Mouse (Mus musculus) forebrain, embryonic 13.5 days (tissue): ENCODE measurements around the gene Zfp771. TPM values are rescaled to one million over a fixed set of nuclear protein-coding genes. Genes with fewer than 3 reads are reported as not detected.

ENCODE experiments used
- ATAC-seq: fragments of 200-750 bp; cut with Nextera tagmentation; 2 replicates; pipeline ENCODE4 v1.8.0; 2017
- H3K27ac ChIP-seq: fragments of 300-500 bp; sonication (generic); 2 replicates; pipeline ENCODE4 v1.5.1; 2015; ENCODE audit warnings: inconsistent platforms, mild to moderate bottlenecking, moderate library complexity
- H3K27me3 ChIP-seq: fragments of 300-500 bp; sonication (generic); 2 replicates; pipeline ENCODE4 v1.6.1; 2015; ENCODE audit warnings: mild to moderate bottlenecking, inconsistent platforms
- H3K36me3 ChIP-seq: fragments of 300-500 bp; sonication (generic); 2 replicates; pipeline ENCODE4 v1.6.1; 2015; ENCODE audit warnings: mild to moderate bottlenecking, inconsistent platforms; ENCODE audit not compliant: poor library complexity, severe bottlenecking
- H3K4me1 ChIP-seq: fragments of 300-500 bp; sonication (generic); 2 replicates; pipeline ENCODE4 v1.6.1; 2015; ENCODE audit warnings: inconsistent platforms
- H3K4me2 ChIP-seq: fragments of 300-500 bp; sonication (generic); 2 replicates; pipeline ENCODE4 v1.6.1; 2015; ENCODE audit warnings: inconsistent platforms, mild to moderate bottlenecking, moderate library complexity
- H3K4me3 ChIP-seq: fragments of 300-500 bp; sonication (generic); 2 replicates; pipeline ENCODE4 v1.5.1; 2015; ENCODE audit warnings: mild to moderate bottlenecking, inconsistent platforms
- H3K9ac ChIP-seq: fragments of 300-500 bp; sonication (generic); 2 replicates; pipeline ENCODE4 v1.6.1; 2015; ENCODE audit warnings: mild to moderate bottlenecking, inconsistent platforms
- H3K9me3 ChIP-seq: fragments of 300-500 bp; sonication (generic); replicated peaks from 2 replicates; pipeline ENCODE4 v1.6.1; 2016; ENCODE audit warnings: inconsistent platforms
- WGBS: fragments of 180-500 bp; shearing (Covaris S2); methylation state at CpG from one replicate; pipeline ENCODE4 v1.1.7; 2015; 5-methylcytosine and 5-hydroxymethylcytosine counted together
- polyA plus RNA-seq: library from polyadenylated mRNA; unstranded; fragments of >200 nt; fragmentation: Nextera tagmentation; extraction: Ambion mirVana; gene quantifications from 2 replicates; pipeline ENCODE4 v1.2.1, GENCODE M21; 2015

Zfp771 gene
- polyA plus RNA-seq: 53.9 and 54.2 TPM in 2 replicates

DNA sequence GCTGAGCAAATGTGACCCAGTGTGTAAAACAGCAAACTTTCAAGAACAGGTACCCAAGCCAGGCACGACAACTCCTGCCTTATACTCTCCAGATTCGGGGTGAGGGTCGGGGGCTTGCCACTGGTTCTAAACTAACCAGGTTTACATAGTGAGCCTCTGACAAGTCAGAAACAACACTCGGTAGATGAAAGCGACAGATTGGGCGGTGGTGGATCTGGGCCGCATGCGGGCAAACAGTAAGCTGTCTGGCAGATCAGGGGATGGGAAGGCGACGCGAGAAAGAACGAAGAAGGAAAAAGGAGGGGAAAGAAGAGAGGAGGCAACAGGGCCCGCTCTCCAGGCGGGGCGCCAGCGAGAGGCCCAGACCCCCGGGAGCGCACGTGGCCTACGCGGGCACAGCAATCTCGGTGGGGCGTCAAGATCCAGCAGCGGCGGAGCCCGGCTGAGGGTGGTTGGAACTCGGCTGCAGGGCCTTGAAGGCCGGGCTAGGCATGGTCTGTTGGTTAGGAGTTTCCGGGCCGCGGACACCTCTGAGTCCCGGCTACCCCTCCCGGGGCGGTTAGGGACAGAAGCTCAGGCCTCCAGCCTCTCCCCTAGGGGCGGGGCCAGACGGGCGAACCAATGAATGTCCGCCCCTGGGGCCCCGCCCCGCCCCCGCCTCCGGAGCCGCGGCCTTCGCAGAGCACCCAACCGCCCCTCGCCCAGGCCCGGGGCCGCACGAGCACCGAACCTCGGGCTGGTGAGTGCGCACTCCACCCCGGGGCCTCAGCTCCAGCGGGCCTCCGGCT lies at the start of gene Zfp771:
TSS of gene Zfp771 (plus strand) at position 405 of the 788 bp plus-strand sequence.
- H3K9me3 ChIP-seq: no peaks in the 10 kb centered on the region
- ATAC-seq: peak; percentile 95
- peak within 1 kb of the TSS; percentile 90 for H3K9ac ChIP-seq
- peak within 1 kb of the TSS; percentile 87 for H3K27ac ChIP-seq
- under 1% methylated on average over 49 of the region's 56 CpGs for WGBS
- H3K4me2 ChIP-seq: peak within 1 kb of the TSS; percentile 75
- H3K4me3 ChIP-seq: peak within 1 kb of the TSS; percentile 85
- peaks cover 33% of the 10 kb centered on the region for H3K36me3 ChIP-seq
- no peaks in the 10 kb centered on the region for H3K27me3 ChIP-seq
- H3K4me1 ChIP-seq: peaks cover 26% of the 10 kb centered on the region

GRCm38 (mm10) chr7:127194633-127195029 lies 49.4 kb upstream of the Zfp771 start:
- H3K36me3 ChIP-seq: peaks cover 73% of the 10 kb centered on the region
- H3K27ac ChIP-seq: 0 out of 2 replicates have a peak overlapping the region, but pooled peaks have one; percentile 89
- H3K9me3 ChIP-seq: no peaks in the 10 kb centered on the region

DNA sequence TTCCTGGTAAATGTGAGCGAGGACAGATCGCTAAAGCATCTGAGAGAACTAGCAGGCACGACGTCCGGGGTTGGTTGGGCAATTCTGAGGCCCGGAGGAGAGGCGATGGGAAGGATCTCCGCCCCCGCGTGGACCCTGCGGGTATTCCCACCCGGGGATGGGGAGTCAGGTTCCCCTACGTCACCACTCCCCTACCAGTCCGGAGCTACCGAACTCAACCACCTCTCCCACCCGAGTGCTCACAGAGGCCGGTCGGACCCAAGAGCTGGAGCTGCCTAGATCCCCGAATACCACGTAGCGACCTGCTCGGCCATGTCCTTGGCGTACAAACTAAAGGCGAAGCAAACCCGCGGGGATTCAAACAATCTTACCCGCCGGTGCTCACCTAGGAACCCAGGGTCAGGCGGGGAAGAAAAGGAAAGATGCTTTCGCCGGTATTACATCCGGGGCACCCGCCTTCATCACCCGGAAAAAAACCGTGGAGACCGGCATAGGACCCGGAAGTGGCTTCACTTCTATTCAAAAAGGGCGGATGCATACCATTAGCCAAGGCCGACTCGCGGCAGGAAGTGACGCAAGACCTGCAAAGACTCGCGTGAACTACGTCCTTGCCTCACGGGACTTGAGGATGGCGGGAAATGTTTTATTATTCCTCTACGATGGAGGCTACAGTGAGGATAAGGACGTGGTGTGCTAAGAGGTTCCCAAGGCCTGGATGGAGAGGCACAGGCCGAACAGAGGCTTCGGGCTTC lies 48.4 kb upstream of the Zfp771 start, which contains the start of gene Cd2bp2:
TSS of gene Cd2bp2 (minus strand) at position 507 of the 752 bp plus-strand sequence.
- under 1% methylated on average over 51 of the region's 51 CpGs for WGBS
- H3K4me3 ChIP-seq: peak within 1 kb of the TSS; percentile 87
- peak; percentile 98 for ATAC-seq
- no peaks in the 10 kb centered on the region for H3K9me3 ChIP-seq
- H3K27ac ChIP-seq: peak within 1 kb of the TSS; percentile 89
- peaks cover 82% of the 10 kb centered on the region for H3K36me3 ChIP-seq
- H3K4me1 ChIP-seq: peaks cover 29% of the 10 kb centered on the region
- H3K9ac ChIP-seq: peak within 1 kb of the TSS; percentile 86
- no peaks in the 10 kb centered on the region for H3K27me3 ChIP-seq
- peak within 1 kb of the TSS; percentile 91 for H3K4me2 ChIP-seq

More at GRCm38 (mm10) chr7:127194633-127195029, 49.4 kb upstream of the Zfp771 start:
- Histone ChIP-seq H3K4me3 (peak overlapping the region; percentile 87), H3K4me2 (peak overlapping the region; percentile 91), H3K4me1 (peaks cover 29% of the 10 kb centered on the region), H3K27me3 (no peaks in the 10 kb centered on the region), H3K9ac (peak overlapping the region; percentile 86)
- ATAC-seq: no peak
- 84% methylated on average over 7 of the region's 7 CpGs for WGBS

DNA sequence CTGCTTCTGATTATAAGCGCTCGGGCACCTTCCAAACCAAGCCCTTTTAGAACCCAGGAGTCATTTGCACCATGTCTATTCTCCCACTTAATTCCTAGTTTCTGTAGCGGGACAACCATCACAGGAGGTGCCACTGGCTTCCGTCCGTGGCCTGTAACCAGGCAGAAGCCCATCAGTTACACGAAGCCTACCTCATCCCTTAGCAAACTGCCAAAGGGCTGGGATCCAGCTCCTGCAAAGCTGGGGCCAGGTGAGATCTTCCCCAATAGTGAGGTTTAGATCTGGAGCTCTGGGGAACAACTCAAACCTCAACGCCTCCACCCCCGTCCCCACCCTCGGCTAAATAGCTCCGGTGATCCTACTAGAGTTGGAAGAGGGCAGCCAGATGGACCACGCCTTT lies 47.6 kb upstream of the Zfp771 start:
- peak overlapping the region; percentile 83 for H3K9ac ChIP-seq
- H3K9me3 ChIP-seq: no peaks in the 10 kb centered on the region
- H3K4me2 ChIP-seq: peak overlapping the region; percentile 78
- H3K27ac ChIP-seq: peak overlapping the region; percentile 84
- peaks cover 82% of the 10 kb centered on the region for H3K36me3 ChIP-seq
- no peak for ATAC-seq
- peak overlapping the region; percentile 87 for H3K4me3 ChIP-seq
- WGBS: 59% methylated on average over 11 of the region's 11 CpGs
- H3K4me1 ChIP-seq: peaks cover 29% of the 10 kb centered on the region
- H3K27me3 ChIP-seq: no peaks in the 10 kb centered on the region

GRCm38 (mm10) chr7:127206606-127207005 lies 37.5 kb upstream of the Zfp771 start:
- peak overlapping the region; percentile 96 for H3K4me3 ChIP-seq
- no peaks in the 10 kb centered on the region for H3K27me3 ChIP-seq
- 59% methylated on average over 2 of the region's 2 CpGs for WGBS
- H3K9ac ChIP-seq: peak overlapping the region; percentile 98
- no peaks in the 10 kb centered on the region for H3K9me3 ChIP-seq
- H3K4me1 ChIP-seq: peaks cover 43% of the 10 kb centered on the region
- H3K4me2 ChIP-seq: peak overlapping the region; percentile 100
- H3K36me3 ChIP-seq: peaks cover 24% of the 10 kb centered on the region
- ATAC-seq: no peak
- no peak overlapping the region for H3K27ac ChIP-seq

DNA sequence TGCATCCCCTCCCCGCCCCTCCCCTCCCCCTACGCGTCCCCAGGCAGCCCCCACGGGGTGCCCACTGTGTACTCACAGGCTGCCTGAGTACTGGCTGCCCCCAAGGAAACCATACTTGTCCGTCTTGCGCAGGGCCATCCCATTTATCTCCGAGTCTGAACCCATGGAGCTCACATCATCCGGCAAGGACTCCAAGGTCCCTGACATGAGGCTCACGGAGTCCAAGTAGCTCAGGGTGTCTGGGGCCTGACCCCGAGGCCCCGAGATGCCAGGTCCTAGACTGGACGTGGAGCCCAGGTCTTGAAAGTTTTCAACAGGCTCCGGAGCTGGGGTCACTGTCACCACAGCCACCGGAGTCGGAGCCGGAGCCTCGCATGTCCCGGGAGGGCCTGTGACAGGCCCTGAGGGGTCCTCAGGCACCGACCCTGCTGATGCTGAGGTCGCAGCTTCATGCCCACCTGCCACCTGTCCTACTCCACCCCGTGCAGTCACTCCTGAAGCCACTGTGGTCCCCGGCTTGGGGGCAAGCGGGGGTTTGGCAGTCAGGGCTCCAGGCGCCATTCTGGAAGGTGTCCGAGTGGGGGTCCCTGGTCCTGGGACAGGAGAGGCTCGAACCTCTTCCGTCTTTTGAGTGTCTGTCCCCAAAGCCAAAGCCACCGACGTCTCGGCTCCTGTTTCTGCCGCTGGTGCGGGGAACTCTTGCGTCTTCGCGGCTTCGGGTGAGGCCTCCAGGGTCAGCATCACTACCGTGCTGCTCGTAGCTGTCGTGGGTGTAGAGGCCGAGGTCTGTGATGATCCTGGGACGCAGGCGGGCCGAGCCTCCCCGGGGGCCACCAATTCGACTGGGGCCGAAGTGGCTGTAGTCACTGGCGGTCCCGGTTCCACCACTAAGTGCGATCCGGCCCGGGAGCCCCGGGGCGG lies 36.4 kb upstream of the Zfp771 start:
- no peak for ATAC-seq
- under 1% methylated on average over 53 of the region's 53 CpGs for WGBS
- H3K4me2 ChIP-seq: peak overlapping the region; percentile 100

GRCm38 (mm10) chr7:127208295-127208552 lies 35.9 kb upstream of the Zfp771 start, which contains the start of gene Tbc1d10b:
Tbc1d10b (minus strand) TSS chr7:127208468.
- Histone ChIP-seq H3K4me3 (peak within 1 kb of the TSS; percentile 96), H3K9ac (peak within 1 kb of the TSS; percentile 98), H3K36me3 (peaks cover 9% of the 10 kb centered on the region), H3K9me3 (no peaks in the 10 kb centered on the region), H3K27ac (peak within 1 kb of the TSS; percentile 82), H3K4me1 (peaks cover 43% of the 10 kb centered on the region), H3K27me3 (no peaks in the 10 kb centered on the region), H3K4me2 (peak within 1 kb of the TSS; percentile 100)
- ATAC-seq: peak; percentile 13
- 0% methylated on average over 25 of the region's 44 CpGs for WGBS

More for the DNA sequence above, 36.4 kb upstream of the Zfp771 start:
- Histone ChIP-seq H3K27ac (peak overlapping the region; percentile 82), H3K9me3 (no peaks in the 10 kb centered on the region), H3K4me3 (peak overlapping the region; percentile 96), H3K9ac (peak overlapping the region; percentile 98), H3K27me3 (no peaks in the 10 kb centered on the region), H3K4me1 (peaks cover 43% of the 10 kb centered on the region), H3K36me3 (peaks cover 14% of the 10 kb centered on the region)

DNA sequence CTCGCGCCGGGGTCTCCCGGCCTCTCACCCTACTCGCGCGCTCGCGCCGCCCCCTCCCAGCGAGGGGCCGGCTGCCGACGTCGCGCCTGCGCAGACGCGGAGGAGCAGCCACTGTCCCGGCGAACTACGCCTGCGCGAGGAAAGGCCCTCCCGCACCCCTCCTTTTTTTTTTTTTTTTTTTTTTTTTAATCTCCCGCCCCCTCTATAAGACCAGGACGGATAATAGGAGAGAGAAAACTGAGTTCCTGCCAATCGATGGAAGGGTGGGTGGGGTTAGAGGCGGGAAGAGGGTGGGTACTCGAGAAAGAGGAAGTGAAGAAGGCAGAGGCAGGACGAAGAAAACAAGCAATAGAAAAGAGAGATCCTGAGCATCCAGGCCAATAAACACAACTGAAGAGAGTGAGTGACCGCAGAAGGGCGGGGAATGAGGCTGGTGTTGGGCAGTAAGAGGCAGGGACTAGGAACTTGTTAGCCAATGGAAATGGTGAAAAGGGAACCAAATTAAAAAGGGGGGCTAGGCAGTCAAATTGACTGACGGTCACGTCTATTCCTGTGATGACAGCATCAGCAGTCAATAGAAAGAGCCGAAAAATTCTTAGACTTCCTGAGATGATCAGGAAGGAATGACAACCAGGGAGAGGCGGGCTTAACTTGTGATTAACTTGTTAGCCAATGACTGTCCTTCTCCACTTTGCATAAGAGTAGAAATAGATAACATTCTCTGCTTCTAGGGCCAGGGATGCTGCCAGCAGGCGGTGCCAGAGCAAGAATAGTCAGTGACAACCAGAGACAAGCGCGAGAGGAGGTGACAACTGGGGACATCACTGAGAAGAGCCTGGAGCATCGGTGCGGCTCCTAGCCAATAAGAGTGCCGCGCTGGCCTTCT lies 35.3 kb upstream of the Zfp771 start, which contains the start of gene Mylpf:
TSS of gene Mylpf (plus strand) at position 338 of the 886 bp plus-strand sequence.
- WGBS: under 1% methylated on average over 34 of the region's 44 CpGs
- Histone ChIP-seq H3K9me3 (no peaks in the 10 kb centered on the region), H3K4me3 (peak within 1 kb of the TSS; percentile 96), H3K36me3 (peaks cover 3% of the 10 kb centered on the region), H3K4me1 (peaks cover 41% of the 10 kb centered on the region), H3K9ac (peak within 1 kb of the TSS; percentile 98), H3K27me3 (peaks cover 1% of the 10 kb centered on the region; the same call in 1 of the 2 replicates), H3K4me2 (peak within 1 kb of the TSS; percentile 100), H3K27ac (peak within 1 kb of the TSS; percentile 82)
- ATAC-seq: peak; percentile 96

GRCm38 (mm10) chr7:127209851-127210250 lies 34.2 kb upstream of the Zfp771 start:
- Histone ChIP-seq H3K27ac (no peak overlapping the region), H3K4me2 (peak overlapping the region; percentile 71), H3K4me3 (peak overlapping the region; percentile 96; the same call in 1 of the 2 replicates), H3K9me3 (no peaks in the 10 kb centered on the region), H3K9ac (no peak overlapping the region; the same call in 1 of the 2 replicates), H3K27me3 (peaks cover 7% of the 10 kb centered on the region), H3K4me1 (peaks cover 35% of the 10 kb centered on the region), H3K36me3 (no peaks in the 10 kb centered on the region; the same call in 1 of the 2 replicates)
- ATAC-seq: no peak
- 83% methylated on average over 5 of the region's 5 CpGs for WGBS

- no peaks in the 10 kb centered on the region; the same call in 1 of the 2 replicates for H3K36me3 ChIP-seq
- H3K27ac ChIP-seq: no peak overlapping the region
- no peak for ATAC-seq
- no peaks in the 10 kb centered on the region for H3K9me3 ChIP-seq
- H3K27me3 ChIP-seq: peaks cover 9% of the 10 kb centered on the region
- no peak overlapping the region for H3K4me3 ChIP-seq
- WGBS: 93% methylated on average over 4 of the region's 4 CpGs
- peaks cover 35% of the 10 kb centered on the region for H3K4me1 ChIP-seq
- no peak overlapping the region for H3K4me2 ChIP-seq
- no peak overlapping the region for H3K9ac ChIP-seq
Observed at GRCm38 (mm10) chr7:127210266-127210665, 33.8 kb upstream of the Zfp771 start.
